Mouse (Mus musculus): ENCODE results near the gene Pgf. TPM values are rescaled to one million over a fixed set of nuclear protein-coding genes. Genes with fewer than 3 reads are reported as not detected.

Pgf gene
- polyA plus RNA-seq, 1 experiment from 2014 or later, result 7.9 TPM

- H3K4me1 ChIP-seq (ENCODE audit: control insufficient read depth, insufficient read depth, low read length), result no peaks in the 10 kb centered on the region
- no peak overlapping the region for H3K27ac ChIP-seq (ENCODE audit: low read depth, low read length)
- H3K4me3 ChIP-seq (ENCODE audit: low read depth, low read length), result no peak overlapping the region
- ATAC-seq (ENCODE audit: low read depth), result no peak
- H3K9me3 ChIP-seq (ENCODE audit: control insufficient read depth, low read length), result no peaks in the 10 kb centered on the region
- WGBS, result 80% methylated on average over 6 of the region's 6 CpGs
- H3K36me3 ChIP-seq (ENCODE audit: control insufficient read depth, insufficient read depth, low read length), result peaks cover 8% of the 10 kb centered on the region
- H3K27me3 ChIP-seq (ENCODE audit: control insufficient read depth, insufficient read depth, low read length), result no peaks in the 10 kb centered on the region
- H3K4me2 ChIP-seq (ENCODE audit: low read depth, low read length), result no peak overlapping the region
- no peak overlapping the region for H3K9ac ChIP-seq (replicated peaks; ENCODE audit: low read depth, low read length)
These were observed 36.5 kb downstream of the Pgf start for GRCm38 (mm10) chr12:85141096-85141495.

- no peak overlapping the region for H3K4me3 ChIP-seq (ENCODE audit: low read depth, low read length)
- no peak overlapping the region for H3K27ac ChIP-seq (ENCODE audit: low read depth, low read length)
- H3K9ac ChIP-seq (replicated peaks; ENCODE audit: low read depth, low read length), result no peak overlapping the region
- peaks cover 10% of the 10 kb centered on the region for H3K36me3 ChIP-seq (ENCODE audit: control insufficient read depth, insufficient read depth, low read length)
- ATAC-seq (ENCODE audit: low read depth), result no peak
- H3K4me2 ChIP-seq (ENCODE audit: low read depth, low read length), result no peak overlapping the region
- no peaks in the 10 kb centered on the region for H3K27me3 ChIP-seq (ENCODE audit: control insufficient read depth, insufficient read depth, low read length)
- 51% methylated on average over 18 of the region's 18 CpGs for WGBS
- no peaks in the 10 kb centered on the region for H3K9me3 ChIP-seq (ENCODE audit: control insufficient read depth, low read length)
- no peaks in the 10 kb centered on the region for H3K4me1 ChIP-seq (ENCODE audit: control insufficient read depth, insufficient read depth, low read length)
These were observed 37.4 kb downstream of the Pgf start for GRCm38 (mm10) chr12:85140036-85140701.

DNA sequence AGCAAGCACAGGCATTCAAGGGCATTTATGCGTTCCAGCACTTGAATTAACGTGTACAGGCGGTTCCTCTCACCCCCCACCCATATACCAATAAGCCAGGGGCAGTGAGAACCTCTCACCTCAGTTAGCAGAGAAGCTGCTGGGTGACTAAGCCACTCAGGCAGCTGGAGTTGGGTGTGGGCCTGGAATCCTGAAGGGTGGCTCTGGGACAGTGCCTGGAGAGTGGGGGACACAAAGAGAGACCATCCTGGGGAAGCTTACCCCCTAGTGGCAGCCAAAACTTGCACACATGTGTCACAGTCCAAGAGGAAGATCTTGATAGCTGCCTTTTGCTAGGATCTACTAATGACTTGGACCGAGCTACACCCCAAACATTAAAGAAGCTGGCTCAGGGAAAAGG, 41.0 kb downstream of the Pgf start:
- no peaks in the 10 kb centered on the region for H3K9me3 ChIP-seq (ENCODE audit: control insufficient read depth, low read length)
- H3K4me2 ChIP-seq (ENCODE audit: low read depth, low read length), result no peak overlapping the region
- H3K27me3 ChIP-seq (ENCODE audit: control insufficient read depth, insufficient read depth, low read length), result no peaks in the 10 kb centered on the region
- 78% methylated on average over 4 of the region's 4 CpGs for WGBS
- H3K27ac ChIP-seq (ENCODE audit: low read depth, low read length), result no peak overlapping the region
- H3K9ac ChIP-seq (replicated peaks; ENCODE audit: low read depth, low read length), result no peak overlapping the region
- peaks cover 33% of the 10 kb centered on the region for H3K36me3 ChIP-seq (ENCODE audit: control insufficient read depth, insufficient read depth, low read length)
- H3K4me1 ChIP-seq (ENCODE audit: control insufficient read depth, insufficient read depth, low read length), result no peaks in the 10 kb centered on the region
- H3K4me3 ChIP-seq (ENCODE audit: low read depth, low read length), result no peak overlapping the region
- ATAC-seq (ENCODE audit: low read depth), result no peak

DNA sequence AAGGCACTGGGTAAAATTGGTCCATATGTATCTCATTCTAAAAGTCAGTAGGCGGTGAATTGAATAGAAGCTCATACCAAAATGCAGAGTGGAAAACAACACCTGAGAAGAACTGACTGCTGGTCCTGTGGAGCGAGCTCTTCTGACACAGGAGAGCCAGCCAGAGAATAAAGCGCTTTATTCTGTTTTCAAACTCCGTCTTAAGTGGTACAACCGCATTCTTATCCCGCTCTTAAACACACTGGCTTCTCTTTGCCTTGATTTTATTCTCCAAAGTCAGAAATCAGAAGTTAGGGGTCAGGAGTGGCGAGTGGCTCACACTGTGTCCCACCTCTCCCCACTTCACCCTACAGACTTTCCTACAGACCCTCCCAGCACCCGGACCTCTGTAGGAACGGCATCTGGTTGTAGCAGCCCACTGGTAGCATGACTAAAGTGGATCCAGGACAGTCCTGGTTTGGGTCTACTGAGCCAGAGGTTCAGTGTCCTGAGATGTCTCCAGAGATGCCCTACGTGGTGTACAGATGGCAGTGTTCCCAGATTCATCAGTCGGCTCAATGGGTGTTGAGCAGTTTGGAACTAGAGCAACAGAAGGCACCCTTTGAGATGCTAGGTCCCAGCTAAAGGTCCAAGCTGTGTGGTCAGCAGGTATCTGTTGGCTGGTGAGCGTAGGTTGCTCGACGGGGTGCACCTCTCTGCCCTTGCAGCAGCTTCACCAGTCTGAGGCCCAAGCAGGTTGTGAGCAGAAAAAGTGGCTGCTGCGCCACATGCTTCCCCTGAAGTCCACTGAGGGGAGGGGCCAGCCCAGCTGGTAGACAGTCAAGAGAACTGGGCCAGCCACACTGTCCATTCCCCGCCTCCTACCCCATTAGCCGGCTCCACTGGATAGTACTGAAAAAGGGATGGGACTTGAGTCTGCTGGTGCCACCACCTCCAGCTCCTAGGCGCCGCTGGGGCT, 41.8 kb downstream of the Pgf start:
- Histone ChIP-seq H3K27ac (ENCODE audit: low read depth, low read length) (no peak overlapping the region), H3K4me2 (ENCODE audit: low read depth, low read length) (no peak overlapping the region), H3K27me3 (ENCODE audit: control insufficient read depth, insufficient read depth, low read length) (no peaks in the 10 kb centered on the region), H3K9me3 (ENCODE audit: control insufficient read depth, low read length) (no peaks in the 10 kb centered on the region), H3K4me1 (ENCODE audit: control insufficient read depth, insufficient read depth, low read length) (no peaks in the 10 kb centered on the region), H3K9ac (replicated peaks; ENCODE audit: low read depth, low read length) (no peak overlapping the region), H3K36me3 (ENCODE audit: control insufficient read depth, insufficient read depth, low read length) (peaks cover 40% of the 10 kb centered on the region), H3K4me3 (ENCODE audit: low read depth, low read length) (no peak overlapping the region)
- ATAC-seq (ENCODE audit: low read depth), result no peak
- 82% methylated on average over 19 of the region's 19 CpGs for WGBS

GRCm38 (mm10) chr12:85134043-85134794, 43.4 kb downstream of the Pgf start:
- no peak for ATAC-seq (ENCODE audit: low read depth)
- 87% methylated on average over 8 of the region's 8 CpGs for WGBS
- H3K4me1 ChIP-seq (ENCODE audit: control insufficient read depth, insufficient read depth, low read length), result no peaks in the 10 kb centered on the region
- no peak overlapping the region for H3K4me3 ChIP-seq (ENCODE audit: low read depth, low read length)
- no peak overlapping the region for H3K9ac ChIP-seq (replicated peaks; ENCODE audit: low read depth, low read length)
- no peaks in the 10 kb centered on the region for H3K9me3 ChIP-seq (ENCODE audit: control insufficient read depth, low read length)
- no peaks in the 10 kb centered on the region for H3K27me3 ChIP-seq (ENCODE audit: control insufficient read depth, insufficient read depth, low read length)
- no peak overlapping the region for H3K27ac ChIP-seq (ENCODE audit: low read depth, low read length)
- no peak overlapping the region for H3K4me2 ChIP-seq (ENCODE audit: low read depth, low read length)
- H3K36me3 ChIP-seq (ENCODE audit: control insufficient read depth, insufficient read depth, low read length), result peaks cover 55% of the 10 kb centered on the region

GRCm38 (mm10) chr12:85131361-85131760, 46.2 kb downstream of the Pgf start:
- no peaks in the 10 kb centered on the region for H3K27me3 ChIP-seq (ENCODE audit: control insufficient read depth, insufficient read depth, low read length)
- H3K9ac ChIP-seq (replicated peaks; ENCODE audit: low read depth, low read length), result no peak overlapping the region
- no peaks in the 10 kb centered on the region for H3K4me1 ChIP-seq (ENCODE audit: control insufficient read depth, insufficient read depth, low read length)
- H3K36me3 ChIP-seq (ENCODE audit: control insufficient read depth, insufficient read depth, low read length), result peaks cover 63% of the 10 kb centered on the region
- 94% methylated on average over 6 of the region's 6 CpGs for WGBS
- no peak overlapping the region for H3K27ac ChIP-seq (ENCODE audit: low read depth, low read length)
- ATAC-seq (ENCODE audit: low read depth), result no peak
- no peak overlapping the region for H3K4me2 ChIP-seq (ENCODE audit: low read depth, low read length)
- H3K9me3 ChIP-seq (ENCODE audit: control insufficient read depth, low read length), result no peaks in the 10 kb centered on the region
- no peak overlapping the region for H3K4me3 ChIP-seq (ENCODE audit: low read depth, low read length)

GRCm38 (mm10) chr12:85129426-85129978, 48.1 kb downstream of the Pgf start:
- 94% methylated on average over 9 of the region's 9 CpGs for WGBS
- no peaks in the 10 kb centered on the region for H3K27me3 ChIP-seq (ENCODE audit: control insufficient read depth, insufficient read depth, low read length)
- no peaks in the 10 kb centered on the region for H3K4me1 ChIP-seq (ENCODE audit: control insufficient read depth, insufficient read depth, low read length)
- H3K9ac ChIP-seq (replicated peaks; ENCODE audit: low read depth, low read length), result no peak overlapping the region
- ATAC-seq (ENCODE audit: low read depth), result no peak
- H3K4me3 ChIP-seq (ENCODE audit: low read depth, low read length), result no peak overlapping the region
- no peak overlapping the region for H3K27ac ChIP-seq (ENCODE audit: low read depth, low read length)
- peaks cover 61% of the 10 kb centered on the region for H3K36me3 ChIP-seq (ENCODE audit: control insufficient read depth, insufficient read depth, low read length)
- no peaks in the 10 kb centered on the region for H3K9me3 ChIP-seq (ENCODE audit: control insufficient read depth, low read length)
- H3K4me2 ChIP-seq (ENCODE audit: low read depth, low read length), result no peak overlapping the region

- H3K4me3 ChIP-seq (ENCODE audit: low read depth, low read length), result no peak overlapping the region
- WGBS, result 86% methylated on average over 8 of the region's 8 CpGs
- no peak overlapping the region for H3K9ac ChIP-seq (replicated peaks; ENCODE audit: low read depth, low read length)
- H3K36me3 ChIP-seq (ENCODE audit: control insufficient read depth, insufficient read depth, low read length), result peaks cover 63% of the 10 kb centered on the region
- no peak overlapping the region for H3K4me2 ChIP-seq (ENCODE audit: low read depth, low read length)
- H3K27ac ChIP-seq (ENCODE audit: low read depth, low read length), result no peak overlapping the region
- H3K9me3 ChIP-seq (ENCODE audit: control insufficient read depth, low read length), result no peaks in the 10 kb centered on the region
- ATAC-seq (ENCODE audit: low read depth), result no peak
- no peaks in the 10 kb centered on the region for H3K27me3 ChIP-seq (ENCODE audit: control insufficient read depth, insufficient read depth, low read length)
- no peaks in the 10 kb centered on the region for H3K4me1 ChIP-seq (ENCODE audit: control insufficient read depth, insufficient read depth, low read length)
These were observed 50.5 kb downstream of the Pgf start for GRCm38 (mm10) chr12:85126986-85127603.
